Mouse (Mus musculus) regulatory T cell (primary cell): Measurements from ENCODE around the gene Gm20867.
"Not testable (repeated sequence)": the region's sequence is repeated elsewhere in the genome, so short reads cannot be mapped to it uniquely, and the experiment has no call there.

ENCODE experiments used
- in situ Hi-C: fragments of 300-600 bp; cut with MboI, MseI; formaldehyde crosslinking; loops from one replicate; pipeline ENCODE4 v1.15.1; 2025; ENCODE audit warnings: high pct_unique_total_duplicates

Gene Gm20867

GRCm38 (mm10) chrY:77963104-77963503 lies at the start of gene Gm20867:
Gene Gm20867, minus strand, starts transcription at chrY:77963204.
- in situ Hi-C loops, result not testable (repeated sequence)
